Mouse (Mus musculus): ENCODE measurements around the gene Cdk1. TPM values are rescaled to one million over a fixed set of nuclear protein-coding genes. Genes with fewer than 3 reads are reported as not detected.

Cdk1 gene
- 684 and 700 TPM in 2 replicates for polyA plus RNA-seq (2014; fragmentation: Nextera tagmentation; extraction: Ambion mirVana)

DNA sequence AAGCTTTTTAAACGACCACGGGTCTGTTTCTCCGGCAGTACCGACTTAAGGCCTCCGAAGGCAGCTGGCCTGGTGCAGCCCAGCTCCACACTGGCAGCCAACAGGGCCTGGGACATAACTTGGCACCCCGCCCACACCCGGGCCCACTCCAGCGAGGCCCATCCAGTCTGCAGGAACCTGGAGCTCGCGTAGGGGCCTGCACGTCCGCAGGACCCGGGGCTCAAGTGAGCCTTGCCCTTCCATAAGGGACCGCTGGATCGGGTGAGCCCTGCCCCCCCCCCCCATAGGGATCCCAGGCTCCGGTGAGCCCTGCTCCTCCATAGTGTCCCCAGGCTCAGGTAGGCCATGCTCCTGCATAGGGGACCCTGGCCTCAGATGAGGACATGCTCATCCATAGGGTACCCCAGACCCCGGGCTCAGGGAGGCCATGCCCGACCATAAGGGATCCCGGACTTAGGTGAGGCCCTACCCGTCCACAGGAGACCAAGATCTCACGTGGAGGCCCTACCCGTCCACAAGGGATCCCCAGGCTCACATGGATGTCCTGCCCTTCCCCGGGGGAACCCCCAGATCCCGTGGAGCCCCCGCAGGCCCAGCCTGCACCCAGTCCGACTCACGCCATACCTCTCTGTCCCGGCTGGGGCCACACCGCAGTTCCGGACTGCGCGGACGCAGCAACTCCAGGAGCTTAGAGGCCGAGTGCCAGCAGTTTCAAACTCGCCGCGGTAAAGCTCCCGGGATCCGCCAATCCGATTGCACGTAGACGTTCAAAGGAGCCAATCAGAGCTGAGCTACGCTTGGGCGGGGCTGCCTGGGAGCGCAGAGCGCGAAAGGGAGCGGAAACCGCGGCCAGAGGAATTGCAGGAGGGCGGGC is at the start of gene Cdk1:
Gene Cdk1, minus strand, starts transcription at position 727 of the 874 bp plus-strand sequence.
- Histone ChIP-seq H3K36me3 (ENCODE audit: insufficient read depth) (peaks cover 36% of the 10 kb centered on the region), H3K4me2 (peak within 1 kb of the TSS; percentile 88), H3K4me1 (ENCODE audit: insufficient read depth) (peaks cover 12% of the 10 kb centered on the region; the same call in 1 of the 2 replicates), H3K9ac (peak within 1 kb of the TSS; percentile 99), H3K4me3 (ENCODE audit: low read depth, low read length) (peak within 1 kb of the TSS; percentile 95), H3K27me3 (ENCODE audit: insufficient read depth, low read length) (no peaks in the 10 kb centered on the region), H3K9me3 (ENCODE audit: low read depth, low read length) (no peaks in the 10 kb centered on the region), H3K27ac (ENCODE audit: low read depth) (peak within 1 kb of the TSS; percentile 95)
- DNase-seq (peak; percentile 100), ATAC-seq (ENCODE audit: insufficient read depth) (peak; percentile 97)
- under 1% methylated on average over 51 of the region's 51 CpGs for WGBS
- TF ChIP-seq CTCF (IDR thresholded peaks at IDR 0.05; ENCODE audit: low read depth): peak; percentile 9; the same call in 1 of the 2 replicates

- TF ChIP-seq CTCF (IDR thresholded peaks at IDR 0.05; ENCODE audit: low read depth): no peak
- WGBS: 4% methylated on average over 17 of the region's 17 CpGs
- Histone ChIP-seq H3K9me3 (ENCODE audit: low read depth, low read length) (no peaks in the 10 kb centered on the region), H3K9ac (peak overlapping the region; percentile 61), H3K4me1 (ENCODE audit: insufficient read depth) (0 out of 2 replicates have a peak, but pooled peaks cover 3% of the 10 kb centered on the region), H3K27ac (ENCODE audit: low read depth) (no peak overlapping the region), H3K4me3 (ENCODE audit: low read depth, low read length) (peak overlapping the region; percentile 66), H3K4me2 (peak overlapping the region; percentile 97), H3K27me3 (ENCODE audit: insufficient read depth, low read length) (peaks cover 33% of the 10 kb centered on the region), H3K36me3 (ENCODE audit: insufficient read depth) (no peaks in the 10 kb centered on the region)
- ATAC-seq (ENCODE audit: insufficient read depth) (no peak), DNase-seq (peak; percentile 36)
Measured at GRCm38 (mm10) chr10:69399814-69400385, 47.2 kb upstream of the Cdk1 start.

- Histone ChIP-seq H3K4me2 (peak within 1 kb of the TSS; percentile 97), H3K27me3 (ENCODE audit: insufficient read depth, low read length) (peaks cover 33% of the 10 kb centered on the region), H3K4me1 (ENCODE audit: insufficient read depth) (0 out of 2 replicates have a peak, but pooled peaks cover 3% of the 10 kb centered on the region), H3K27ac (ENCODE audit: low read depth) (no peak within 1 kb of the TSS), H3K9me3 (ENCODE audit: low read depth, low read length) (no peaks in the 10 kb centered on the region), H3K4me3 (ENCODE audit: low read depth, low read length) (peak within 1 kb of the TSS; percentile 66), H3K9ac (peak within 1 kb of the TSS; percentile 61), H3K36me3 (ENCODE audit: insufficient read depth) (no peaks in the 10 kb centered on the region)
- ATAC-seq (ENCODE audit: insufficient read depth) (peak; percentile 89), DNase-seq (peak; percentile 66)
- no peak; the same call in 1 of the 2 replicates for TF ChIP-seq CTCF (IDR thresholded peaks at IDR 0.05; ENCODE audit: low read depth)
- WGBS: under 1% methylated on average over 68 of the region's 77 CpGs
Measured at GRCm38 (mm10) chr10:69398763-69399590, 46.2 kb upstream of the Cdk1 start, which contains the start of gene Ank3. Ank3 (plus strand) TSS chr10:69398773.

DNA sequence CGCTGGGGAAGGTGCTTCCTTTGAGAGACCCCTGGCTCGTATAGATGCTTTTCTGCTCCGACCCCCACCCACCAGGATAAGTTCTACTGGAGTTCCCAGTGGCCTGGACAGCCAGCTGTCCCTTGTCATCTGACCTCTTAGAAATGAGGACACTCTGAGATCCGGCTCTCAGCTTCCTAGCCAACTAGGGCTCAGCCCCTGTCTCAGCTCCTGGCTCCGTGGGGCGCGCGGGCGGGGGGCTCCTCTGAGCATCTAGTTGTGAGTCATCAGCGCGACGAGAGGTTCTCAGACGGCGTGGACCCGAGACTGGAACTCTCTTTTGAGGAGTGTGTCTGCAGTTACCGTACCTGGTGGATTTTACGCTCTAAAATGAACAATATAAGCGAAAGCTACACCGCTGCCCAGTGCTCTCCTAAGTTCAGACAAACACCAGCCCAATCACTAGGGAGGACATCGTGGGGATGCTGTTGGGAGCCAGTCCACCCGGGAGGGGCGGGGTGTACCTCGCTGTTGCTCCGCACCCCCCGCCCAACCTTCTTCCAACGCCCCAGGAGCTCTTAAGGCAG is 45.5 kb upstream of the Cdk1 start:
- Histone ChIP-seq H3K4me3 (ENCODE audit: low read depth, low read length) (peak overlapping the region; percentile 66), H3K4me2 (peak overlapping the region; percentile 97), H3K27ac (ENCODE audit: low read depth) (no peak overlapping the region), H3K36me3 (ENCODE audit: insufficient read depth) (no peaks in the 10 kb centered on the region), H3K27me3 (ENCODE audit: insufficient read depth, low read length) (peaks cover 33% of the 10 kb centered on the region), H3K4me1 (ENCODE audit: insufficient read depth) (0 out of 2 replicates have a peak, but pooled peaks cover 3% of the 10 kb centered on the region), H3K9ac (peak overlapping the region; percentile 61; the same call in 1 of the 2 replicates), H3K9me3 (ENCODE audit: low read depth, low read length) (no peaks in the 10 kb centered on the region)
- ATAC-seq (ENCODE audit: insufficient read depth): peak; percentile 74
- no peak for TF ChIP-seq CTCF (IDR thresholded peaks at IDR 0.05; ENCODE audit: low read depth)
- under 1% methylated on average over 26 of the region's 26 CpGs for WGBS
- DNase-seq: peak; percentile 55

DNA sequence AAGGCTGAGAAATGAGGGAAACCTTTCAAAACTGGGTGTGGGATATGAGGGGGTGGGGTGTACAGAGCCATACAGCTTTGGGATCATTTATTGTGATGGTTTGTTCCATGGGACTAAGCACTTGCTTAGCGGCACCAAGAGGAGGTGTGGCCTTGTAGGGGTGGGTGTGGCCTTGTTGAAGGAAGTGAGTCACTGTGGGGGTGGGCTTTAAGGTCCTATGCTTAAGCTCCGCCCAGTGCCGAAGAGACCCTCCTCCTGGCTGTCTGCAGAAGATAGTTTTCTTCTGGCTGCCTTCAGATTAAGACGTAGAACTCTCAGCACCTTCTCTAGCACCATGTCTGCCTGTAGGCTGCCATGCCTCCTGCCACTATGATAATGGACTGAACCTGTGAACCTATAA is 36.8 kb upstream of the Cdk1 start:
- no peak overlapping the region for H3K27ac ChIP-seq (ENCODE audit: low read depth)
- 89% methylated on average over 4 of the region's 4 CpGs for WGBS
- H3K4me3 ChIP-seq (ENCODE audit: low read depth, low read length): no peak overlapping the region
- no peak for ATAC-seq (ENCODE audit: insufficient read depth)
- no peak for DNase-seq
- H3K36me3 ChIP-seq (ENCODE audit: insufficient read depth): no peaks in the 10 kb centered on the region
- no peaks in the 10 kb centered on the region for H3K9me3 ChIP-seq (ENCODE audit: low read depth, low read length)
- no peak overlapping the region for H3K4me2 ChIP-seq
- no peaks in the 10 kb centered on the region for H3K4me1 ChIP-seq (ENCODE audit: insufficient read depth)
- no peak for TF ChIP-seq CTCF (IDR thresholded peaks at IDR 0.05; ENCODE audit: low read depth)
- H3K9ac ChIP-seq: no peak overlapping the region
- no peaks in the 10 kb centered on the region for H3K27me3 ChIP-seq (ENCODE audit: insufficient read depth, low read length)

- Histone ChIP-seq H3K27me3 (ENCODE audit: insufficient read depth, low read length) (no peaks in the 10 kb centered on the region), H3K4me3 (ENCODE audit: low read depth, low read length) (no peak overlapping the region), H3K9me3 (ENCODE audit: low read depth, low read length) (no peaks in the 10 kb centered on the region), H3K36me3 (ENCODE audit: insufficient read depth) (no peaks in the 10 kb centered on the region), H3K4me1 (ENCODE audit: insufficient read depth) (no peaks in the 10 kb centered on the region), H3K9ac (no peak overlapping the region), H3K4me2 (no peak overlapping the region), H3K27ac (ENCODE audit: low read depth) (no peak overlapping the region)
- 67% methylated on average over 8 of the region's 8 CpGs for WGBS
- DNase-seq (no peak), ATAC-seq (ENCODE audit: insufficient read depth) (no peak)
- no peak for TF ChIP-seq CTCF (IDR thresholded peaks at IDR 0.05; ENCODE audit: low read depth)
Measured at GRCm38 (mm10) chr10:69386767-69387166, 34.0 kb upstream of the Cdk1 start.
